Mouse (Mus musculus): ENCODE measurements at regions not wholly inside any gene's neighbourhood (a gene's known extent, or its start where the extent isn't known, plus 50 kb on each side); places are given as distances from the start of the nearest gene placed in this dataset.

GRCm38 (mm10) chr12:112334106-112334855, 155.0 kb upstream of the A530016L24Rik start:
- DNase-seq (ENCODE audit: extremely low read depth, low read depth): no peak

- DNase-seq (ENCODE audit: extremely low read depth, low read depth): no peak
Observed at GRCm38 (mm10) chr12:112335641-112336040, 153.6 kb upstream of the A530016L24Rik start.

- DNase-seq (ENCODE audit: extremely low read depth, low read depth): no peak
Observed at GRCm38 (mm10) chr12:112336691-112337295, 152.5 kb upstream of the A530016L24Rik start.

GRCm38 (mm10) chr12:112337443-112337842, 151.8 kb upstream of the A530016L24Rik start:
- DNase-seq (ENCODE audit: extremely low read depth, low read depth): no peak

GRCm38 (mm10) chr12:112338976-112339375, 150.3 kb upstream of the A530016L24Rik start:
- no peak for DNase-seq (ENCODE audit: extremely low read depth, low read depth)

- DNase-seq (ENCODE audit: extremely low read depth, low read depth): no peak
Observed at GRCm38 (mm10) chr12:112339481-112340179, 149.6 kb upstream of the A530016L24Rik start.

- DNase-seq (ENCODE audit: extremely low read depth, low read depth): no peak
Observed at GRCm38 (mm10) chr12:112340248-112340647, 149.0 kb upstream of the A530016L24Rik start.

- no peak for DNase-seq (ENCODE audit: extremely low read depth, low read depth)
Observed at GRCm38 (mm10) chr12:112341726-112342469, 147.3 kb upstream of the A530016L24Rik start.

- no peak for DNase-seq (ENCODE audit: extremely low read depth, low read depth)
Observed at GRCm38 (mm10) chr12:112343064-112343463, 146.2 kb upstream of the A530016L24Rik start.

- DNase-seq (ENCODE audit: extremely low read depth, low read depth): no peak
Observed at GRCm38 (mm10) chr12:112344285-112344684, 145.0 kb upstream of the A530016L24Rik start.

- DNase-seq (ENCODE audit: extremely low read depth, low read depth): no peak
Observed at GRCm38 (mm10) chr12:112345797-112346196, 143.5 kb upstream of the A530016L24Rik start.

GRCm38 (mm10) chr12:112348116-112348515, 141.1 kb upstream of the A530016L24Rik start:
- no peak for DNase-seq (ENCODE audit: extremely low read depth, low read depth)

- DNase-seq (ENCODE audit: extremely low read depth, low read depth): no peak
Observed at GRCm38 (mm10) chr12:112349676-112350318, 139.5 kb upstream of the A530016L24Rik start.

- DNase-seq (ENCODE audit: extremely low read depth, low read depth): no peak
Observed at GRCm38 (mm10) chr12:112350733-112351132, 138.5 kb upstream of the A530016L24Rik start.

GRCm38 (mm10) chr12:112363349-112363748, 125.9 kb upstream of the A530016L24Rik start:
- DNase-seq (ENCODE audit: extremely low read depth, low read depth): no peak

GRCm38 (mm10) chr12:112367221-112367620, 122.0 kb upstream of the A530016L24Rik start:
- no peak for DNase-seq (ENCODE audit: extremely low read depth, low read depth)

GRCm38 (mm10) chr12:112368112-112368511, 121.1 kb upstream of the A530016L24Rik start:
- no peak for DNase-seq (ENCODE audit: extremely low read depth, low read depth)

- no peak for DNase-seq (ENCODE audit: extremely low read depth, low read depth)
Observed at GRCm38 (mm10) chr12:112369581-112370371, 119.5 kb upstream of the A530016L24Rik start.

GRCm38 (mm10) chr12:112372234-112373050, 116.8 kb upstream of the A530016L24Rik start:
- DNase-seq (ENCODE audit: extremely low read depth, low read depth): no peak

All from MEL-GATA-1-ER (cell line).